Mouse (Mus musculus) heart, embryonic 12.5 days (tissue): ENCODE data around the gene Naga. TPM values are rescaled to one million over a fixed set of nuclear protein-coding genes. Genes with fewer than 3 reads are reported as not detected.
A peak's percentile ranks its signal among the peaks of the same experiment; 100 is the strongest.
"Not testable (repeated sequence)": the region's sequence is repeated elsewhere in the genome, so short reads cannot be mapped to it uniquely, and the experiment has no call there.

Experiments used
- ATAC-seq: fragments of 200-750 bp; cut with Nextera tagmentation; 2 replicates; pipeline ENCODE4 v1.8.0; 2017; ENCODE audit warnings: moderate TSS enrichment, moderate library complexity; ENCODE audit not compliant: insufficient number of reproducible peaks, low FRiP score
- H3K27ac ChIP-seq: fragments of 300-500 bp; sonication (generic); 2 replicates; pipeline ENCODE4 v1.5.1; 2016; ENCODE audit warnings: mild to moderate bottlenecking, moderate library complexity; ENCODE audit not compliant: poor library complexity, severe bottlenecking
- H3K27me3 ChIP-seq: fragments of 300-500 bp; sonication (generic); replicated peaks from 2 replicates; pipeline ENCODE4 v1.6.1; 2016; ENCODE audit warnings: mild to moderate bottlenecking, moderate library complexity
- H3K36me3 ChIP-seq: fragments of 300-500 bp; sonication (generic); 2 replicates; pipeline ENCODE4 v1.6.1; 2016; ENCODE audit warnings: mild to moderate bottlenecking, moderate library complexity
- H3K4me1 ChIP-seq: fragments of 300-500 bp; sonication (generic); replicated peaks from 2 replicates; pipeline ENCODE4 v1.6.1; 2016; ENCODE audit warnings: mild to moderate bottlenecking
- H3K4me2 ChIP-seq: fragments of 300-500 bp; sonication (generic); 2 replicates; pipeline ENCODE4 v1.6.1; 2016; ENCODE audit warnings: mild to moderate bottlenecking, moderate library complexity
- H3K4me3 ChIP-seq: fragments of 300-500 bp; sonication (generic); 2 replicates; pipeline ENCODE4 v1.5.1; 2016; ENCODE audit warnings: mild to moderate bottlenecking
- H3K9ac ChIP-seq: fragments of 300-500 bp; sonication (generic); 2 replicates; pipeline ENCODE4 v1.6.1; 2016; ENCODE audit warnings: mild to moderate bottlenecking, moderate library complexity
- H3K9me3 ChIP-seq: fragments of 300-500 bp; sonication (generic); replicated peaks from 2 replicates; pipeline ENCODE4 v1.6.1; 2016; ENCODE audit warnings: mild to moderate bottlenecking, moderate library complexity
- WGBS: fragments of 180-500 bp; shearing (Covaris S2); methylation state at CpG from one replicate; pipeline ENCODE4 v1.1.7; 2016; 5-methylcytosine and 5-hydroxymethylcytosine counted together
- polyA plus RNA-seq: library from polyadenylated mRNA; unstranded; fragments of >200 nt; fragmentation: Nextera tagmentation; extraction: Ambion mirVana; gene quantifications from 2 replicates; pipeline ENCODE4 v1.2.1, GENCODE M21; 2016

The Naga gene
- polyA plus RNA-seq, 1 experiment from 2014 or later = 40.5 TPM

DNA sequence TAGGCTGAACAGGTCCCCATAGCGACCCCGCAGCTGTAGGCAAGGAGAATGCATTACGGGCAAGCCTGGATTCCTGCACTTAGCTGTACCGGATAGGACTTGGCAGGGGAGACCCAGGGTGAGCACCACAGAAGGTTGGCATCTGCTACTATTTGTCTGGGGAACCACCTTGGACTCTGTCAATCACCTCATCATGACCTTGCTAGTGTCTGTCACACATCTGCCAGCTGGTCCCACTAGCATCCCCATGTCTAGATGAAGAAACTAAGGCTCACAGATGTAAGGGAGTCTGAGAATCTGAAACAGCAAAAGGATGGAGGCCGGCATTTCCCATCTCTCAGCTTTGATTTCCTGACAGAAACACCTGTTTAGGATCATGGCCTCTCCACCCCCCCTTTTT lies 35.7 kb upstream of the Naga start:
- Histone ChIP-seq H3K4me1 (peaks cover 29% of the 10 kb centered on the region), H3K4me2 (no peak overlapping the region), H3K36me3 (peaks cover 16% of the 10 kb centered on the region; the same call in 1 of the 2 replicates), H3K27ac (no peak overlapping the region), H3K9ac (no peak overlapping the region), H3K4me3 (no peak overlapping the region), H3K27me3 (peaks cover 5% of the 10 kb centered on the region; the same call in 1 of the 2 replicates), H3K9me3 (no peaks in the 10 kb centered on the region)
- no peak for ATAC-seq
- WGBS = 91% methylated on average over 5 of the region's 5 CpGs

DNA sequence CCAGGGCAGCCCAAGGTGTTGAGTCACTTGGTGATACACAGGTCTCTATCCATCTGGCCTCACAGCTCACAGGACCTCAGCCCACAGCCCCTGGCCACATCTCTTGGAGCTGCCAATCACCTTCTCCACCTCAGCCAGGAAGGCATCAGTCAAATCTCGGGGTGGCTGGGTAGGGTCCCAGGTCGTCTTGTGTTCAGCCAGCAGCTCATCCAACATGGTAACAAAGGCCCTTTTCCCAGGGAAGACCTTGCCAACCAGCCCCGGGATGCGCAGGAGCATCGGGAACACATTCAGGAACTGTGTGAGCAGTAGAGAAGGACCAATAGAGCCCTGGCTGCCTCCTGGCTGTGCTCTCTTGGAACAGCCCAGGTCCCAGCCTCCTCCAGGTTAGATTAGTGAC lies 34.3 kb upstream of the Naga start:
- H3K4me1 ChIP-seq = peaks cover 18% of the 10 kb centered on the region
- peaks cover 5% of the 10 kb centered on the region; the same call in 1 of the 2 replicates for H3K27me3 ChIP-seq
- ATAC-seq = no peak
- H3K4me2 ChIP-seq = no peak overlapping the region
- H3K9me3 ChIP-seq = no peaks in the 10 kb centered on the region
- no peak overlapping the region for H3K27ac ChIP-seq
- H3K9ac ChIP-seq = no peak overlapping the region
- H3K4me3 ChIP-seq = no peak overlapping the region
- 76% methylated on average over 5 of the region's 5 CpGs for WGBS
- peaks cover 16% of the 10 kb centered on the region; the same call in 1 of the 2 replicates for H3K36me3 ChIP-seq

DNA sequence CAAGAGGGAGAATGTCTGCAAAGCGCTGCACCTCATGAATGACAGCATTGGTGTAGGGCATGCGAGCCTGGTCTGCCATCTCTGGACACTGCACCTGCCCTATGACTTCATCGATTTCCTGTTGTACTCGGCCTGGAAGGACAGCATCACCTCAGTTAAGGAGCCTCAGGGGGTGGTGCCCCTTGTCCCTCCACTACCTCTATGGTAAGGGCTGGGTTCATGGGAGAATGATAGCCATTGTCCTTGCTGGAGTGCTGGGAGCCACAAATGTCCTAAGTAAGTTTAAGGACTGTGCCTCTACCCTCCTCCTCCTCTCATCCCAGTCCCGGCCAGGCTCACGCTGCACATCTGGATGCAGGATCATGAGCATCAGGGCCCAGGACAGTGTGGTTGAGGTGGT lies 33.7 kb upstream of the Naga start:
- H3K4me3 ChIP-seq = no peak overlapping the region
- peaks cover 13% of the 10 kb centered on the region; the same call in 1 of the 2 replicates for H3K4me1 ChIP-seq
- 81% methylated on average over 6 of the region's 6 CpGs for WGBS
- peaks cover 16% of the 10 kb centered on the region; the same call in 1 of the 2 replicates for H3K36me3 ChIP-seq
- H3K27me3 ChIP-seq = peaks cover 5% of the 10 kb centered on the region; the same call in 1 of the 2 replicates
- H3K9me3 ChIP-seq = no peaks in the 10 kb centered on the region
- no peak overlapping the region for H3K9ac ChIP-seq
- ATAC-seq = no peak
- no peak overlapping the region for H3K4me2 ChIP-seq
- no peak overlapping the region for H3K27ac ChIP-seq

DNA sequence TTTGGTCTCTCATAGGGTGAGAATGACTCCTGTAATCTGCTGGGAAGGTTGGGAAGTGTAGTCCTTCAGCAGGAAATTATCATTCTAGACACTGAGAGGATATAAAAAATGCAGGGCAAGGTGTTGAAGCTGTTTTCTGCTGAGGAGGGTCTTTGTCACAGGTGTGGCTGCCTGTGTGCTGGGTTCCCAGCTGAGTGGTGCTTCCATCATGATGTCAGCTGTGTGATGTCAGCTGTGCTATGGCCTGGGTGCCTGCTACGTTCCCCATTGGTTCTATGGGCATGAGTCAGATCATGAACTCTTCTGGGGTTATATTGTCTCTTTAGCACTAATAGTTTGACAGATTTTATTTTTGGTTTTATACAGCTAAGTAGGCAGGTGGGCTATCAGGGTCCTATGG lies 30.1 kb upstream of the Naga start:
- WGBS = 90% methylated on average over 1 of the region's 1 CpGs

DNA sequence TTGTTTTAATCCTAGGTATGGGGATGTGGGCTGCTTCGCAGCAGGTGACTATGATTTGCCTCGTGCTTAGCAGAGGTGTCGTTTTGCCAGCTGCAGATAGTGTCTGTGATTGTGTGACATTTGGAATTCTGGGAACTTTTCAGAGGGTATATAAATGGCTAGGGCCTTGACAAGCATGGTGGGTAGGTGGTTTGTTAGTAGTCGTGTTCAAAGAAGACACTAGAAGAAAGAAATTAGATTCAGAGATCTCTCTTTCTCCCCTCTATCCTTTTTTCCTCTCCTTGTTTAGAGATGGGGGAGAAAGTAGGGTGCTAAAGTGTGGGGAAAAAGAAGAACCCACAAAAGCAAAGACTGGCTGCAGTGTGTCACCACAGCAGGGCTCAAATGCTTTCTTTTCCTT lies 29.4 kb upstream of the Naga start:
- H3K9ac ChIP-seq = no peak overlapping the region
- H3K9me3 ChIP-seq = no peaks in the 10 kb centered on the region
- H3K4me2 ChIP-seq = no peak overlapping the region
- peaks cover 11% of the 10 kb centered on the region; the same call in 1 of the 2 replicates for H3K36me3 ChIP-seq
- H3K27me3 ChIP-seq = peaks cover 4% of the 10 kb centered on the region; the same call in 1 of the 2 replicates
- ATAC-seq = no peak
- no peaks in the 10 kb centered on the region for H3K4me1 ChIP-seq
- 79% methylated on average over 4 of the region's 4 CpGs for WGBS
- no peak overlapping the region for H3K4me3 ChIP-seq
- H3K27ac ChIP-seq = no peak overlapping the region

More for the DNA sequence above, 30.1 kb upstream of the Naga start:
- no peaks in the 10 kb centered on the region for H3K4me1 ChIP-seq
- H3K36me3 ChIP-seq = peaks cover 14% of the 10 kb centered on the region; the same call in 1 of the 2 replicates
- H3K9ac ChIP-seq = no peak overlapping the region
- H3K4me2 ChIP-seq = no peak overlapping the region
- no peak overlapping the region for H3K4me3 ChIP-seq
- peaks cover 5% of the 10 kb centered on the region; the same call in 1 of the 2 replicates for H3K27me3 ChIP-seq
- no peaks in the 10 kb centered on the region for H3K9me3 ChIP-seq
- ATAC-seq = no peak
- no peak overlapping the region for H3K27ac ChIP-seq

DNA sequence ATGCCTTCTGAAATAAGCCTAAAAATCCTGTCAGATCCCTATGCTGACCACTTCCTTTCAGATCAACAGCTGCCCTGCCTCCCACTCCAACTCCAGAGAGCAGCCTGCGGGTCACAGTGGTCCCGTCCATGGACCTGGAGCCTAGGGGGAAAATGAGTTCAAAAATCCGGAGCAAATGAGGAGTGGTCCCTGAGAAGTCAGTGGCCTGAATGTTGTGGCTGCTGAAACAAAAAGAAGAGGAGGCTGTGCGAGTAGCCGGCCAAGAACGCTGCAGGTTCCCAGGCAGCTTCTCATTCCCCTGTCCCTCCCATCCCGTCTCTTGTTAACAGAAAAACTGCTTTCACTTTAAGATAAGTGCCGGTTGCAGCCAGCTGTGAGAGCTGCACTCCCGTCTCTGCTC lies 25.8 kb upstream of the Naga start:
- H3K9me3 ChIP-seq, ATAC-seq, H3K27ac ChIP-seq, H3K9ac ChIP-seq, H3K4me1 ChIP-seq, H3K27me3 ChIP-seq, H3K36me3 ChIP-seq: not testable (repeated sequence)
- H3K4me2 ChIP-seq = peak overlapping the region; percentile 51
- WGBS = 8% methylated on average over 7 of the region's 9 CpGs
- H3K4me3 ChIP-seq = 0 out of 2 replicates have a peak overlapping the region, but pooled peaks have one; percentile 18

DNA sequence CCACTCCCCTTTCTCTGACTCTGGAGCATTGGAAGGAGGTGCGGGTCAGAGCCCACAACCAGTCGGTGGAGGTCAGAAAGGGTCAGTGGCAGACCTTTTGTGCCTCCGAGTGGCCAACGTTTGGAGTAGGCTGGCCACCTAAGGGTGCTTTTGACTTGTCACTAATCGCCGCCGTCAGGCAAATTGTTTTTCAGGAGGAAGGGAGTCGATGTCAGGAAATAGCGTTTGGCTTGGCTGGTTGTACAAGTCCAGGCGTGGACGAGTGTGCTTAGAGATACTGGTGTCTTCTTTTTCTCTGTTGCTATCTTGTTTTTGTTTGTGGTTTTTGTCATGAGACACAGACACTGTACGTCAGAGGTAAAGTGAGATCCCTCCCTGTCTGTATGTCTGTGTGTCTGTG lies 25.1 kb upstream of the Naga start:
- H3K27me3 ChIP-seq, ATAC-seq, H3K4me2 ChIP-seq, H3K9me3 ChIP-seq, H3K9ac ChIP-seq, H3K36me3 ChIP-seq, H3K4me3 ChIP-seq, H3K27ac ChIP-seq: not testable (repeated sequence)
- H3K4me1 ChIP-seq = peaks cover 12% of the 10 kb centered on the region
- 70% methylated on average over 11 of the region's 12 CpGs for WGBS

DNA sequence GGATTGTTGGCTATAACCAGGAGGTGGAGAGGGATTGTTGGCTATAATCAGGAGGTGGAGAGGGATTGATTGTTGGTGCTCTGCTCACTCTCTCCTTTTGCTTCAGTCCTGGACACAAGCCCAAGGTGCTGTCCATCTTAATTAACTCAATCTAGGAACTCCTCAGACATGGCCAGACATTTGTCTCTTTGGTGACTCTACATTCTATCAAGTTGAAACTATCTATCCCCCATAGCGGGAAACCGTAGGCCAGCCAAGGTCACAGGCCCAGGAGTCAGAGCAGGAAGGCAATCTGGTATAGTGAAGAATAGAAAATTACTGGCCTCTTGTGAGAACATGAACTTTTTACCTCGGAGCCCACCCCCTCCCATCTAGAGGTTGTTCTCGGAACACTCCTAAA lies 23.5 kb upstream of the Naga start:
- H3K9ac ChIP-seq = no peak overlapping the region
- no peaks in the 10 kb centered on the region for H3K9me3 ChIP-seq
- H3K27ac ChIP-seq = 0 out of 2 replicates have a peak overlapping the region, but pooled peaks have one; percentile 45
- H3K36me3 ChIP-seq = no peaks in the 10 kb centered on the region
- peaks cover 16% of the 10 kb centered on the region for H3K4me1 ChIP-seq
- 61% methylated on average over 4 of the region's 4 CpGs for WGBS
- H3K4me3 ChIP-seq = no peak overlapping the region
- ATAC-seq = 0 out of 2 replicates have a peak, but pooled peaks have one; percentile 29
- H3K4me2 ChIP-seq = no peak overlapping the region
- no peaks in the 10 kb centered on the region for H3K27me3 ChIP-seq

DNA sequence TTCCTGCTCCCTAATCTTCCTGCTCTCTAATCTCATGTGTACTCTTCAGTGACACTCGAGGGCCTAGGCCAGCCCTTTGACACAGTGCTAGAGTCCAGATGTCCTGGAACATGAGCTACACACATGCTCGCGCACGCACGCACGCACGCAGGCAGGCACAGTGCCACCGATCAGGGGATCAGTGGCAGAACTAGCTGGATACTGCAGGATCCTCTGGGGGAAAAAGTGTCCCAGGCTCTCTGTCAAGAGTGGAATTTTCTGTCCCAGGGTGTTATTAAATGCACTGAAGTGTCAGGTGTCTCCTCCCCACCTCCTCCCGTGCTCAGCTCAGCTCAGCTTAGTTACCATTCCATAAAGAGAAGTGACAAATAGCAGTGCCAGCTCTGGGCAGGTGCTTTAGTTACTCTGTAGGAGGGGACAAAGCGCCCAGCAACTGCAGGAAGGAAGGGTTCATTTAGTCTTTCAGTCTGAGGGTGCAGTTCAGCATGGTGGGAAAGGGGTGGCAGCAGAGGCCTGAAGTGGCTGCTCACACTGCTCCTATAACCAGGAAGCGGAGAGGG lies 22.8 kb upstream of the Naga start:
- Histone ChIP-seq H3K27ac (peak overlapping the region; percentile 45), H3K4me3 (no peak overlapping the region), H3K9me3 (no peaks in the 10 kb centered on the region), H3K4me1 (peaks cover 16% of the 10 kb centered on the region), H3K36me3 (no peaks in the 10 kb centered on the region), H3K9ac (no peak overlapping the region), H3K4me2 (no peak overlapping the region), H3K27me3 (no peaks in the 10 kb centered on the region)
- ATAC-seq = 0 out of 2 replicates have a peak, but pooled peaks have one; percentile 45
- WGBS = 72% methylated on average over 11 of the region's 11 CpGs

DNA sequence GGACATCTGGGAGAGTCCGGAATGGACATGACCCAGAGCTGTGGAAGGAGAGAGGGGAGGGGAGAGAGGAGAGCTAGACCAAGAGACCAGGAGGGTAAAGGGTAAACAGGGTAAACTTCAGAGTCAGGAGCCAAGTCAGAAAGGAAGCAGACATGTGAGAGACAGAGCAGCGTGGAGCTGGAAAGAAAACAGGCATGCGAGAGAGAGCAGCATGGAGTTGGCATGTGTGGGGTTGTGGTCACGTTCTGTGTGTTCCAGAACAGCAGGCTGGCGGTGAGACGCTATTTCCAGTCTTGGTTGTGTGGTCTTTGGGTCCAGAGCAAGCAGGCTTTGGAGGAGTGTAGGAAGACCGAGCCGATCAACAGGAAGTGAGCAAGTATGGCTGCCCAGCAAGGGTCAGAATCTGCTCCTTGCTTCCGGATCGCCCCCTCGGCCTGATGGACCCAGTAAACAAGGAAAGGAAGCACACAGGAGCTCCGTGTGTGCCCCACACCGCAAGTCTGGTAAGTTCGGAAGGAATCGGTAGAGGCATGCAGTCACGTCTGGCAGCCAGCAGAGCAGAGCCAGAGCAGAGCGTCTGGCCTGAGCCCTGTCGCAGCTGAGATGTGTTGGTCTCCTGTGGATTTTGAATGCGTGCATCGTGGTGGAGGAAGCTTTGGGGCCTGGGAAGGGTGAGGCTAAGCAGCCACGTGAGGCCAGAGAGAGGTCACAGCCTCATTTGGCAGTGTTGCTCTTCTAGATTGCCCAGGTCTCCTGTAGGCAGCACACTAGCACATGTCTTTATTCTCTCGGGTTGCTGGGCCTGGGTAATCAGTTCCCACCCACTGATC lies 19.9 kb upstream of the Naga start:
- Histone ChIP-seq H3K4me1 (peaks cover 19% of the 10 kb centered on the region), H3K36me3 (no peaks in the 10 kb centered on the region), H3K4me3 (no peak overlapping the region), H3K27ac (peak overlapping the region; percentile 55; the same call in 1 of the 2 replicates), H3K9me3 (no peaks in the 10 kb centered on the region), H3K4me2 (peak overlapping the region; percentile 30; the same call in 1 of the 2 replicates), H3K27me3 (no peaks in the 10 kb centered on the region), H3K9ac (peak overlapping the region; percentile 54)
- ATAC-seq = no peak
- WGBS = 52% methylated on average over 22 of the region's 22 CpGs
